Mouse (Mus musculus): ENCODE measurements around the gene Mier2. TPM values are rescaled to one million over a fixed set of nuclear protein-coding genes. Genes with fewer than 3 reads are reported as not detected.

The Mier2 gene
- polyA plus RNA-seq, 1 experiment: 215 TPM

DNA sequence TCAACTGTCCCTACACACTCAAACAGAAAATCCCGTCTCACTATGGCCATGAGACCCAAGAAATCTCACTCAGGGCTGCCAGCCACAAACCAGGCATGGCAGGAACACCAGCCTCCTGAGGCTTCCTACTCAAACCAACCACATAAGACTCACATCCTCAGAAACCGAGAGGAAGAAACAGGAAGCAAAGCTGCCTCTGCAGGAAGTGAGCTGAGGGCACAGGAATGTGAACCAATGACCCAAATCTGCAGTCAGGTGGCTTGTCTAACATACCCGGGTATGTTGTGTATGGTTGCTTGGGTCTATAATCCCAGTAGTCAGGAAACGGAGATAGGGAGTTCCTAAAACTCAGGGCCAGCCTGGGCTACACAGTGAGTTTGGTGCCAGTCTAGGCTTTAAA lies 16.1 kb downstream of the Mier2 start:
- H3K27ac ChIP-seq (ENCODE audit: control insufficient read depth, insufficient read depth, low read length): no peak overlapping the region
- TF ChIP-seq CTCF (IDR thresholded peaks at IDR 0.05; ENCODE audit: borderline replicate concordance, control insufficient read depth, extremely low read depth, insufficient read depth, low read length, poor library complexity) (no peak), POLR2A (IDR thresholded peaks at IDR 0.05; ENCODE audit: control insufficient read depth, extremely low read depth, insufficient read depth, low read length, poor library complexity) (no peak)
- no peak for DNase-seq
- H3K4me1 ChIP-seq (replicated peaks; ENCODE audit: control insufficient read depth, insufficient read depth, low read length): peaks cover 8% of the 10 kb centered on the region
- 17% methylated on average over 4 of the region's 4 CpGs for WGBS
- H3K36me3 ChIP-seq (ENCODE audit: control insufficient read depth, insufficient read depth, low read length): no peaks in the 10 kb centered on the region; the same call in 1 of the 2 replicates
- no peaks in the 10 kb centered on the region for H3K27me3 ChIP-seq (ENCODE audit: control insufficient read depth, insufficient read depth, low read length)
- H3K4me3 ChIP-seq (ENCODE audit: control insufficient read depth, insufficient read depth, low read length): no peak overlapping the region

GRCm38 (mm10) chr10:79538323-79538722 lies 16.7 kb downstream of the Mier2 start:
- no peak overlapping the region for H3K27ac ChIP-seq (ENCODE audit: control insufficient read depth, insufficient read depth, low read length)
- H3K36me3 ChIP-seq (ENCODE audit: control insufficient read depth, insufficient read depth, low read length): no peaks in the 10 kb centered on the region; the same call in 1 of the 2 replicates
- TF ChIP-seq CTCF (IDR thresholded peaks at IDR 0.05; ENCODE audit: borderline replicate concordance, control insufficient read depth, extremely low read depth, insufficient read depth, low read length, poor library complexity) (no peak), POLR2A (IDR thresholded peaks at IDR 0.05; ENCODE audit: control insufficient read depth, extremely low read depth, insufficient read depth, low read length, poor library complexity) (no peak)
- WGBS: 87% methylated on average over 3 of the region's 3 CpGs
- no peak for DNase-seq
- no peak overlapping the region for H3K4me3 ChIP-seq (ENCODE audit: control insufficient read depth, insufficient read depth, low read length)
- peaks cover 13% of the 10 kb centered on the region for H3K4me1 ChIP-seq (replicated peaks; ENCODE audit: control insufficient read depth, insufficient read depth, low read length)
- H3K27me3 ChIP-seq (ENCODE audit: control insufficient read depth, insufficient read depth, low read length): no peaks in the 10 kb centered on the region

GRCm38 (mm10) chr10:79537781-79538180 lies 17.2 kb downstream of the Mier2 start:
- peaks cover 18% of the 10 kb centered on the region for H3K4me1 ChIP-seq (replicated peaks; ENCODE audit: control insufficient read depth, insufficient read depth, low read length)
- H3K4me3 ChIP-seq (ENCODE audit: control insufficient read depth, insufficient read depth, low read length): no peak overlapping the region
- no peaks in the 10 kb centered on the region; the same call in 1 of the 2 replicates for H3K36me3 ChIP-seq (ENCODE audit: control insufficient read depth, insufficient read depth, low read length)
- TF ChIP-seq POLR2A (IDR thresholded peaks at IDR 0.05; ENCODE audit: control insufficient read depth, extremely low read depth, insufficient read depth, low read length, poor library complexity) (no peak), CTCF (IDR thresholded peaks at IDR 0.05; ENCODE audit: borderline replicate concordance, control insufficient read depth, extremely low read depth, insufficient read depth, low read length, poor library complexity) (no peak)
- no peak overlapping the region for H3K27ac ChIP-seq (ENCODE audit: control insufficient read depth, insufficient read depth, low read length)
- no peak for DNase-seq
- H3K27me3 ChIP-seq (ENCODE audit: control insufficient read depth, insufficient read depth, low read length): no peaks in the 10 kb centered on the region
- 98% methylated on average over 2 of the region's 2 CpGs for WGBS

- Histone ChIP-seq H3K36me3 (ENCODE audit: control insufficient read depth, insufficient read depth, low read length) (no peaks in the 10 kb centered on the region; the same call in 1 of the 2 replicates), H3K27ac (ENCODE audit: control insufficient read depth, insufficient read depth, low read length) (no peak overlapping the region), H3K27me3 (ENCODE audit: control insufficient read depth, insufficient read depth, low read length) (no peaks in the 10 kb centered on the region), H3K4me1 (replicated peaks; ENCODE audit: control insufficient read depth, insufficient read depth, low read length) (peaks cover 23% of the 10 kb centered on the region), H3K4me3 (ENCODE audit: control insufficient read depth, insufficient read depth, low read length) (no peak overlapping the region)
- WGBS: 98% methylated on average over 7 of the region's 7 CpGs
- TF ChIP-seq CTCF (IDR thresholded peaks at IDR 0.05; ENCODE audit: borderline replicate concordance, control insufficient read depth, extremely low read depth, insufficient read depth, low read length, poor library complexity) (no peak), POLR2A (IDR thresholded peaks at IDR 0.05; ENCODE audit: control insufficient read depth, extremely low read depth, insufficient read depth, low read length, poor library complexity) (no peak)
- no peak for DNase-seq
Observed at GRCm38 (mm10) chr10:79537271-79537670, 17.7 kb downstream of the Mier2 start.

DNA sequence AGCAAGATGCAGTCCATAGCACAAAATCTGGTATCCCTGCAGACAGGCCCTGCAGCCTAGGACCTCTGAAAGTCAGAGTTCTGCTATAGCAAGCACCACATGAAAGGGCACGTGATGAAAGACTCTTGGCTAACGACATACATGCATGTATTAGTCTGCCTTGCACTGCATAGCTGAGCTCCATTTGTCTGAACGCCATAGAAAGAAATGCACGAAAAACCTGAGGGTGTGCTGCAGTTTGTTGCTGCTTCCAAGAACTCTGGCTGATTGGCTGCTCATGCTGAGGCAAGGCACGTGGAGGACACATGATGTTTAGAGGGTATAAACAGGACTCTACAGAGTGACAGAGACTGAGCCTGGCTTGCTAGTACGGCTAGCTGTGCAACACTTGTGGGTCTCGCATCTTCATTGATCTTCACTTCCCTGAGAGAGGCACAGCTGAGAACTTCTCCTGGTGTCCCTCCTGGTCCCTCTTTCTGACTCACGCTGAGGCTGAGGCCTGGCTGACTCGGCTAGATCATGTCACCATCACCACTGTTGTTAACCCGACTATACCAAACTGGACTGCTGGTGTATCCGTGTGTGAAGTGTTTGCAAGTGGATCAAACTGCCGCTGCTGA lies 18.4 kb downstream of the Mier2 start:
- no peak for DNase-seq
- TF ChIP-seq POLR2A (IDR thresholded peaks at IDR 0.05; ENCODE audit: control insufficient read depth, extremely low read depth, insufficient read depth, low read length, poor library complexity) (no peak), CTCF (IDR thresholded peaks at IDR 0.05; ENCODE audit: borderline replicate concordance, control insufficient read depth, extremely low read depth, insufficient read depth, low read length, poor library complexity) (no peak)
- peaks cover 23% of the 10 kb centered on the region for H3K4me1 ChIP-seq (replicated peaks; ENCODE audit: control insufficient read depth, insufficient read depth, low read length)
- no peak overlapping the region for H3K4me3 ChIP-seq (ENCODE audit: control insufficient read depth, insufficient read depth, low read length)
- no peaks in the 10 kb centered on the region; the same call in 1 of the 2 replicates for H3K36me3 ChIP-seq (ENCODE audit: control insufficient read depth, insufficient read depth, low read length)
- no peaks in the 10 kb centered on the region for H3K27me3 ChIP-seq (ENCODE audit: control insufficient read depth, insufficient read depth, low read length)
- H3K27ac ChIP-seq (ENCODE audit: control insufficient read depth, insufficient read depth, low read length): no peak overlapping the region
- WGBS: 88% methylated on average over 12 of the region's 12 CpGs

DNA sequence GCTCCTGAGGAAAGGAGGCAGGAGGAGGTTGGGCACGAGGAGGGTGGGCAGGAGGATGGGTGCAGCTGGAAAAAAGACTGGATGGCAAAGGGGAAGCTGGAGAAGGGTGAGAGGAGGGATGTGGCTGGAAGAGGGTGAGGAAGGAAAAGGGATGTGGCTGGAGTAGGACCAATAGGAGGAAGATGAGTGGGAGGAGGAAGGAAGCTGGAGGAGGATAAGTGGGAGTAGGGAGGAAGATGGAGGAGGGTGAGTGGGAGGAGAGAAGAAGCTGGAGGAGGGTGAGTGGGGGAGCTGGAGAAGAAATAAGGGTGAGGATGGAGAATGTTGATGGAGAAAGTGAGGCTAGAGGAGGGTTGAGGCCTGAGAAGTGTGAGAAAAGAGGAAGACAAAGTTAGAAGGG lies 19.6 kb downstream of the Mier2 start:
- no peak for DNase-seq
- 69% methylated on average over 1 of the region's 1 CpGs for WGBS

More for the DNA sequence above, 19.6 kb downstream of the Mier2 start:
- Histone ChIP-seq H3K4me3 (ENCODE audit: control insufficient read depth, insufficient read depth, low read length) (no peak overlapping the region), H3K27ac (ENCODE audit: control insufficient read depth, insufficient read depth, low read length) (no peak overlapping the region), H3K4me1 (replicated peaks; ENCODE audit: control insufficient read depth, insufficient read depth, low read length) (peaks cover 23% of the 10 kb centered on the region), H3K36me3 (ENCODE audit: control insufficient read depth, insufficient read depth, low read length) (no peaks in the 10 kb centered on the region), H3K27me3 (ENCODE audit: control insufficient read depth, insufficient read depth, low read length) (no peaks in the 10 kb centered on the region)
- TF ChIP-seq POLR2A (IDR thresholded peaks at IDR 0.05; ENCODE audit: control insufficient read depth, extremely low read depth, insufficient read depth, low read length, poor library complexity) (no peak), CTCF (IDR thresholded peaks at IDR 0.05; ENCODE audit: borderline replicate concordance, control insufficient read depth, extremely low read depth, insufficient read depth, low read length, poor library complexity) (no peak)

Data from thymus, adult 2 months (tissue).